Mouse (Mus musculus): ENCODE results near the gene Fjx1. TPM values are rescaled to one million over a fixed set of nuclear protein-coding genes. Genes with fewer than 3 reads are reported as not detected.

The Fjx1 gene
- total and polyA plus RNA-seq, 3 experiments = 0.17 to 0.55 (median 0.43) TPM

DNA sequence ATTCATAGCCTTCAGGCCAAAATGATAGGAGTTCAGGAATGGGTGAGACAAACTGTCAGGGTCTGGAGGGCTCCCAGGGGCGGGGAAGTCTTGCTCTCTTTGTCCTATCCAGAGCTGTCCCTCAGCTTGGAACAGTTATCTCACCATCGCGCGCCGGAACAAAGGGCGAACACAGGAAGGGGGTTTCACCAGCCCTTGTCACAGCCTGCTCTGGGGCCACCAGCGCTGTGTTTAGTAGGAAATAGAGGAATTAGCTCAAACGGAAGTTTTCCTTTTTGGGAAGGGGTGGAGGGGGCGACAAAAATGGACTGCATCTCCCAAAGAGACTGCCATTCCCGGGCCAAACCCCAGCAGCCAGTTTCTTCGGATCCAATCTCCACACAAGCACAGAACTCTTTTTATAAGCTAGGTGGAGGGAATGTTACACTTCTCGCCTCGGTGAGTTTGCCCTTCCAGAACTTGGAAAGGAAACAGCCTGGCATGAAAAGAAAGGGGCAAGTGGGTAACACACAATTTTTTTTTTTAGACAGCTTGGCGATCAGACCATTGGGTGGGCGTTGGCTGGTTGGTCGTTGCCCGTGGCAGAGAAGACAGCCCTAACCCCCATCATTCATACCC, 2.6 kb downstream of the Fjx1 start:
- no peak overlapping the region for H3K4me3 ChIP-seq (replicated peaks in 1 of 3; ENCODE audit: low read depth in 2 of 3, low read length in 2 of 3, poor library complexity in 1 of 3)
- dilution Hi-C loops (cut with MboI; ENCODE audit: extremely low pct_ligation_motif_present, extremely low pct_unique_long_range_greater_than_20kb, low sequenced_read_pairs) (no loop called here), in situ Hi-C loops (cut with MboI; ENCODE audit: low pct_ligation_motif_present, low pct_unique_long_range_greater_than_20kb, low sequenced_read_pairs) (loop anchor here (10.0 to 25.0 kb wide), 2 partner anchors 355 to 537 kb away; no protein-coding TSS in a partner anchor)
- TF ChIP-seq ZNF384 (IDR thresholded peaks at IDR 0.05; ENCODE audit: low read depth, low read length) (no peak), ELF1 (IDR thresholded peaks at IDR 0.05; ENCODE audit: low read depth, low read length) (no peak), CHD1 (IDR thresholded peaks at IDR 0.05; ENCODE audit: low read depth, low read length) (no peak), TCF12 (IDR thresholded peaks at IDR 0.05; ENCODE audit: low read depth, low read length) (no peak), GABPA (IDR thresholded peaks at IDR 0.05; ENCODE audit: insufficient replicate concordance, low read depth, low read length) (no peak), MAX (IDR thresholded peaks at IDR 0.05; ENCODE audit: low read length) (no peak), POLR2A (IDR thresholded peaks at IDR 0.05; ENCODE audit: low read depth, low read length) (no peak)
- H3K9me3 ChIP-seq (replicated peaks; ENCODE audit: low read length) = peaks cover 11% of the 10 kb centered on the region
- H3K27ac ChIP-seq (ENCODE audit: insufficient read depth, low read depth) = no peak overlapping the region
- H3K36me3 ChIP-seq (replicated peaks in 1 of 2; ENCODE audit: control insufficient read depth in 1 of 2, insufficient read depth in 1 of 2, low read length in 1 of 2) = no peaks in the 10 kb centered on the region
- no peak for DNase-seq (ENCODE audit: extremely low read depth)
- no peak overlapping the region for H3K4me2 ChIP-seq (ENCODE audit: insufficient read depth, low read depth, poor library complexity, severe bottlenecking)
- H3K27me3 ChIP-seq (replicated peaks) = no peaks in the 10 kb centered on the region
- peaks cover 0 to 15% of the 10 kb centered on the region in 2 experiments; a peak in 2 of 4 replicates for H3K4me1 ChIP-seq (ENCODE audit: control insufficient read depth in 1 of 2, insufficient read depth in 2 of 2)
- H3K9ac ChIP-seq (ENCODE audit: insufficient read depth, low read depth) = no peak overlapping the region
- H3K79me2 ChIP-seq (replicated peaks; ENCODE audit: control insufficient read depth, extremely low read depth, insufficient read depth, poor library complexity, severe bottlenecking) = no peaks in the 10 kb centered on the region

DNA sequence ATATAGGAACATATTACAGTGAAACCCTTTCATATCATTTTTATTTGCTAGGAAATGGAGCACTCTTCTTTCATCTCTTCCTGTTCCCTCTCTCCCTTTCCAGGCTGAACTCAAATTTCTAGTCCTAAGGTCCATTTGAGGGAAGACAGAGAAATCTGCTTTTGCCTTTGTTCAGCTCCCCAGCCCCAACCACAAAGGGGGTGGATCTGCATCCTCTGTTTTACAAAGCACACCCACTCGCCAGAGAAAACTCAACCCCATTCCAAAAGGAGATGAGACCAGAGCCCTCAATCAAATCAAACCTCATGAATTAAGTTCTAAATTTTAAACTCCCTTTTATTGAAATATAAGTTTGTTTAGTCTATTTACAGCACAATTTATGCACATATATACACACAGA, 3.2 kb downstream of the Fjx1 start:
- Histone ChIP-seq H3K79me2 (replicated peaks; ENCODE audit: control insufficient read depth, extremely low read depth, insufficient read depth, poor library complexity, severe bottlenecking) (no peaks in the 10 kb centered on the region), H3K9me3 (replicated peaks; ENCODE audit: low read length) (peaks cover 11% of the 10 kb centered on the region), H3K27me3 (replicated peaks) (no peaks in the 10 kb centered on the region), H3K4me2 (ENCODE audit: insufficient read depth, low read depth, poor library complexity, severe bottlenecking) (no peak overlapping the region), H3K9ac (ENCODE audit: insufficient read depth, low read depth) (no peak overlapping the region), H3K36me3 (replicated peaks in 1 of 2; ENCODE audit: control insufficient read depth in 1 of 2, insufficient read depth in 1 of 2, low read length in 1 of 2) (no peaks in the 10 kb centered on the region), H3K4me1 (ENCODE audit: control insufficient read depth in 1 of 2, insufficient read depth in 2 of 2) (peaks cover 0 to 16% of the 10 kb centered on the region in 2 experiments; a peak in 2 of 4 replicates), H3K4me3 (replicated peaks in 1 of 3; ENCODE audit: low read depth in 2 of 3, low read length in 2 of 3, poor library complexity in 1 of 3) (no peak overlapping the region), H3K27ac (ENCODE audit: insufficient read depth, low read depth) (no peak overlapping the region)
- DNase-seq (ENCODE audit: extremely low read depth) = no peak
- dilution Hi-C loops (cut with MboI; ENCODE audit: extremely low pct_ligation_motif_present, extremely low pct_unique_long_range_greater_than_20kb, low sequenced_read_pairs) (no loop called here), in situ Hi-C loops (cut with MboI; ENCODE audit: low pct_ligation_motif_present, low pct_unique_long_range_greater_than_20kb, low sequenced_read_pairs) (loop anchor here (25.0 kb wide), 1 partner anchor 537 kb away; no protein-coding TSS in a partner anchor)
- TF ChIP-seq MYC (IDR thresholded peaks at IDR 0.05; ENCODE audit: low read depth, low read length) (no peak), MAFK (IDR thresholded peaks at IDR 0.05; ENCODE audit: insufficient replicate concordance, low read length) (no peak), CHD2 (IDR thresholded peaks at IDR 0.05; ENCODE audit: low read length) (no peak), ZC3H11A (IDR thresholded peaks at IDR 0.05; ENCODE audit: low read depth, low read length) (no peak), MAX (IDR thresholded peaks at IDR 0.05; ENCODE audit: low read length) (no peak), SIN3A (IDR thresholded peaks at IDR 0.05; ENCODE audit: low read length) (no peak), CTCF (conservative IDR thresholded peaks at IDR 0.05 in 1 of 2, IDR thresholded peaks at IDR 0.05 in 1 of 2; ENCODE audit: low read depth in 2 of 2, low read length in 2 of 2) (no peak), USF1 (IDR thresholded peaks at IDR 0.05; ENCODE audit: low read depth, low read length) (no peak), KAT2A (IDR thresholded peaks at IDR 0.05; ENCODE audit: insufficient replicate concordance, low read length) (no peak), PAX5 (IDR thresholded peaks at IDR 0.05; ENCODE audit: low read length) (no peak), NRF1 (IDR thresholded peaks at IDR 0.05; ENCODE audit: low read depth, low read length) (no peak), TCF12 (IDR thresholded peaks at IDR 0.05; ENCODE audit: low read depth, low read length) (no peak), GABPA (IDR thresholded peaks at IDR 0.05; ENCODE audit: insufficient replicate concordance, low read depth, low read length) (no peak), MXI1 (IDR thresholded peaks at IDR 0.05; ENCODE audit: low read depth, low read length) (no peak), MEF2A (IDR thresholded peaks at IDR 0.05; ENCODE audit: borderline replicate concordance, low read depth, low read length) (no peak), E2F4 (IDR thresholded peaks at IDR 0.05; ENCODE audit: insufficient replicate concordance, low read depth, low read length) (no peak)

Data from CH12.LX (cell line).